Mouse (Mus musculus) CH12.LX (cell line): ENCODE measurements around the gene Syt2. TPM values are rescaled to one million over a fixed set of nuclear protein-coding genes. Genes with fewer than 3 reads are reported as not detected.

Source experiments
- DNase-seq: peaks from one replicate; pipeline ENCODE4 v3.0.0-alpha.2; 2013; ENCODE audit errors: extremely low read depth
- H3K27ac ChIP-seq: 2 replicates; pipeline ENCODE4 v1.5.1; 2012; ENCODE audit warnings: low read depth, mild to moderate bottlenecking, control low read depth, moderate library complexity; ENCODE audit not compliant: insufficient read depth
- H3K27me3 ChIP-seq: replicated peaks from 2 replicates; pipeline ENCODE3; 2012; ENCODE audit warnings: inconsistent platforms
- H3K36me3 ChIP-seq, 2 experiments: replicated peaks in 1 of 2; 2 replicates each; pipeline versions ENCODE3 to v1.6.1; 2012; ENCODE audit warnings: inconsistent platforms in 1 of 2, low read length in 1 of 2, mild to moderate bottlenecking in 1 of 2, mixed read lengths in 1 of 2, moderate library complexity in 1 of 2; ENCODE audit not compliant: control insufficient read depth in 1 of 2, insufficient read depth in 1 of 2
- H3K4me1 ChIP-seq, 2 experiments: 2 replicates each; pipeline ENCODE4 v1.6.1; 2012; ENCODE audit warnings: inconsistent platforms in 1 of 2, moderate library complexity in 1 of 2; ENCODE audit not compliant: insufficient read depth in 2 of 2, control insufficient read depth in 1 of 2
- H3K4me2 ChIP-seq: 2 replicates; pipeline ENCODE4 v1.6.1; 2012; ENCODE audit warnings: low read depth, mild to moderate bottlenecking, control low read depth; ENCODE audit not compliant: poor library complexity, insufficient read depth, severe bottlenecking
- H3K4me3 ChIP-seq, 3 experiments: fragments of 150-350 bp in 1 of 3; sonication (generic) in 1 of 3; replicated peaks in 1 of 3; 2 replicates each; pipeline versions ENCODE3 to v1.5.1; 2011 to 2012; ENCODE audit warnings: low read depth in 2 of 3, low read length in 2 of 3, mild to moderate bottlenecking in 2 of 3, moderate library complexity in 2 of 3, control low read depth in 1 of 3, improper control_type of control experiment in 1 of 3, inconsistent platforms in 1 of 3, mixed read lengths in 1 of 3; ENCODE audit not compliant: poor library complexity in 1 of 3
- H3K79me2 ChIP-seq: replicated peaks from 2 replicates; pipeline ENCODE4 v1.6.1; 2012; ENCODE audit warnings: mild to moderate bottlenecking, moderate library complexity; ENCODE audit not compliant: control insufficient read depth, poor library complexity, insufficient read depth, severe bottlenecking; ENCODE audit errors: extremely low read depth
- H3K9ac ChIP-seq: 2 replicates; pipeline ENCODE4 v1.6.1; 2012; ENCODE audit warnings: low read depth, mild to moderate bottlenecking, control low read depth, moderate library complexity; ENCODE audit not compliant: insufficient read depth
- H3K9me3 ChIP-seq: replicated peaks from 2 replicates; pipeline ENCODE3; 2012; ENCODE audit warnings: low read length, inconsistent platforms, mixed read lengths
- BHLHE40 ChIP-seq: IDR thresholded peaks from 2 replicates; pipeline ENCODE4 v1.6.1; 2011; ENCODE audit warnings: mild to moderate bottlenecking, low read depth, low read length, improper control_type of control experiment
- CHD1 ChIP-seq: IDR thresholded peaks from 2 replicates; pipeline ENCODE4 v1.6.1; 2012; ENCODE audit warnings: low read depth, low read length, improper control_type of control experiment, inconsistent platforms
- CTCF ChIP-seq, 2 experiments: IDR thresholded peaks in 1 of 2; conservative IDR thresholded peaks in 1 of 2; 2 replicates each; pipeline ENCODE4 v1.5.1; 2011 to 2012; ENCODE audit warnings: low read depth in 2 of 2, low read length in 2 of 2, improper control_type of control experiment in 1 of 2, inconsistent platforms in 1 of 2, mild to moderate bottlenecking in 1 of 2, moderate library complexity in 1 of 2
- E2F4 ChIP-seq: IDR thresholded peaks from 2 replicates; pipeline ENCODE4 v1.6.1; 2011; ENCODE audit warnings: low read depth, low read length, improper control_type of control experiment; ENCODE audit not compliant: insufficient replicate concordance
- ETS1 ChIP-seq: conservative IDR thresholded peaks from 2 replicates; pipeline ENCODE4 v1.6.1; 2012; ENCODE audit warnings: low read depth, mild to moderate bottlenecking, inconsistent platforms, low read length, improper control_type of control experiment, moderate library complexity
- HCFC1 ChIP-seq: IDR thresholded peaks from 2 replicates; pipeline ENCODE4 v1.6.1; 2012; ENCODE audit warnings: low read depth, mild to moderate bottlenecking, inconsistent platforms, low read length, improper control_type of control experiment
- JUN ChIP-seq: IDR thresholded peaks from 2 replicates; pipeline ENCODE4 v1.6.1; 2011; ENCODE audit warnings: low read depth, mild to moderate bottlenecking, low read length, improper control_type of control experiment, moderate library complexity; ENCODE audit not compliant: insufficient read depth
- JUND ChIP-seq: conservative IDR thresholded peaks from 2 replicates; pipeline ENCODE4 v1.6.1; 2011; ENCODE audit warnings: low read depth, low read length, improper control_type of control experiment
- KAT2A ChIP-seq: IDR thresholded peaks from 2 replicates; pipeline ENCODE4 v1.6.1; 2012; ENCODE audit warnings: low read length, improper control_type of control experiment, inconsistent platforms; ENCODE audit not compliant: insufficient replicate concordance
- MAX ChIP-seq: IDR thresholded peaks from 2 replicates; pipeline ENCODE4 v1.6.1; 2011; ENCODE audit warnings: low read length, improper control_type of control experiment
- MAZ ChIP-seq: IDR thresholded peaks from 2 replicates; pipeline ENCODE4 v1.6.1; 2012; ENCODE audit warnings: low read depth, mild to moderate bottlenecking, inconsistent platforms, low read length, improper control_type of control experiment, moderate library complexity
- MEF2A ChIP-seq: IDR thresholded peaks from 2 replicates; pipeline ENCODE4 v1.6.1; 2014; ENCODE audit warnings: low read depth, mild to moderate bottlenecking, inconsistent platforms, low read length, improper control_type of control experiment, borderline replicate concordance
- MXI1 ChIP-seq: IDR thresholded peaks from 2 replicates; pipeline ENCODE4 v1.6.1; 2011; ENCODE audit warnings: mild to moderate bottlenecking, low read depth, low read length, improper control_type of control experiment
- NELFE ChIP-seq: IDR thresholded peaks from 2 replicates; pipeline ENCODE4 v1.6.1; 2011; ENCODE audit warnings: low read depth, low read length, improper control_type of control experiment
- NRF1 ChIP-seq: IDR thresholded peaks from 2 replicates; pipeline ENCODE4 v1.6.1; 2014; ENCODE audit warnings: low read depth, mild to moderate bottlenecking, inconsistent platforms, low read length, improper control_type of control experiment, moderate library complexity
- POLR2AphosphoS2 ChIP-seq: IDR thresholded peaks from 2 replicates; pipeline ENCODE4 v1.6.1; 2011; ENCODE audit warnings: low read depth, low read length, improper control_type of control experiment
- RAD21 ChIP-seq: IDR thresholded peaks from 2 replicates; pipeline ENCODE4 v1.6.1; 2011; ENCODE audit warnings: low read depth, mild to moderate bottlenecking, low read length, improper control_type of control experiment, moderate library complexity
- RCOR1 ChIP-seq: conservative IDR thresholded peaks from 2 replicates; pipeline ENCODE4 v1.6.1; 2012; ENCODE audit warnings: low read depth, mild to moderate bottlenecking, inconsistent platforms, low read length, improper control_type of control experiment
- SIN3A ChIP-seq: IDR thresholded peaks from 2 replicates; pipeline ENCODE4 v1.6.1; 2012; ENCODE audit warnings: low read length, improper control_type of control experiment, inconsistent platforms
- SMC3 ChIP-seq: IDR thresholded peaks from 2 replicates; pipeline ENCODE4 v1.6.1; 2011; ENCODE audit warnings: low read depth, low read length, improper control_type of control experiment
- TBP ChIP-seq: conservative IDR thresholded peaks from 2 replicates; pipeline ENCODE4 v1.6.1; 2011; ENCODE audit warnings: low read depth, low read length, improper control_type of control experiment
- UBTF ChIP-seq: IDR thresholded peaks from 2 replicates; pipeline ENCODE4 v1.6.1; 2012; ENCODE audit warnings: low read depth, mild to moderate bottlenecking, inconsistent platforms, low read length, improper control_type of control experiment, moderate library complexity
- USF2 ChIP-seq: conservative IDR thresholded peaks from 2 replicates; pipeline ENCODE4 v1.6.1; 2011; ENCODE audit warnings: low read depth, low read length, improper control_type of control experiment
- ZC3H11A ChIP-seq: IDR thresholded peaks from 2 replicates; pipeline ENCODE4 v1.6.1; 2012; ENCODE audit warnings: low read depth, mild to moderate bottlenecking, inconsistent platforms, low read length, improper control_type of control experiment
- ZNF384 ChIP-seq: IDR thresholded peaks from 2 replicates; pipeline ENCODE4 v1.6.1; 2012; ENCODE audit warnings: low read depth, low read length, improper control_type of control experiment, inconsistent platforms
- dilution Hi-C: fragments of 300-500 bp; cut with MboI; formaldehyde crosslinking; loops from 2 replicates; pipeline ENCODE4 v1.14.3; 2020; ENCODE audit warnings: low sequenced_read_pairs; ENCODE audit not compliant: extremely low pct_unique_long_range_greater_than_20kb, extremely low pct_ligation_motif_present
- in situ Hi-C: fragments of 300-500 bp; cut with MboI; formaldehyde crosslinking; loops from 3 replicates; pipeline ENCODE4 v1.14.3; 2019; ENCODE audit warnings: low sequenced_read_pairs, low pct_ligation_motif_present, low pct_unique_long_range_greater_than_20kb, mixed read lengths
- polyA plus RNA-seq: library from polyadenylated mRNA; unstranded; fragments of >175 nt; gene quantifications from 2 replicates; pipeline ENCODE4 v1.2.1, GENCODE M21; 2012; ENCODE audit warnings: low read depth; ENCODE audit not compliant: insufficient read length
- total RNA-seq, 2 experiments: library from RNA; depleted of rRNA; stranded (reverse); fragments of 300-350 nt in 1 of 2; fragments of >200 nt in 1 of 2; gene quantifications; 2 replicates each; pipeline ENCODE4 v1.2.3; 2012 to 2014

The Syt2 gene
- total and polyA plus RNA-seq, 3 experiments = not detected

DNA sequence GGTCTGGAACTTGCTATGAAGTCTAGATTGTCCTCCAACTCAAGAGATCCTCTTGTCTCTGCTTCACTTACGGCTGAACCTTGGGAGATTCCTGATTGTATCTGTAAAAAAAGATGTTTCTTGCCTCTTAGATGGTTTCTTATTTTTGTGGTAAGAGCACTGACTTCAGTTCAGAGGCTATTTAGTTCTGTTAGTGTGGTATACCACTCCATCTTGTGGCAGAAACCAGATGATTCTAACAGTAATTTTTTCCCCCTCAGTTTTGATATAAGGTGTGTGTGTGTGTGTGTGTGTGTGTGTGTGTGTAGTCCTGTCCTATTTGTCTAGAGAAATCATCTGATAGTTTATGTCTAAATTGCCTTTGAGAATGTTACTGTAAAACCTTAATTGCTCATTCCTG, 39.2 kb upstream of the Syt2 start:
- H3K4me3 ChIP-seq = no peak overlapping the region
- dilution Hi-C loops = no loop called here
- DNase-seq = no peak
- TF ChIP-seq RAD21 (peak; percentile 50), CTCF (conservative IDR thresholded peaks at IDR 0.05 in 1 of 2, IDR thresholded peaks at IDR 0.05 in 1 of 2; ENCODE audit: low read depth in 2 of 2, low read length in 2 of 2) (peak in 1 of 2 experiments; percentile 51; a peak in 2 of 4 replicates), CHD1 (no peak), POLR2AphosphoS2 (no peak), HCFC1 (no peak), USF2 (no peak), E2F4 (no peak), RCOR1 (no peak), SMC3 (peak; percentile 17; the same call in 1 of the 2 replicates), JUND (no peak)
- TF ChIP-seq, all 38 proteins: peak for 3
- Histone ChIP-seq H3K9ac (no peak overlapping the region), H3K27me3 (no peaks in the 10 kb centered on the region), H3K27ac (no peak overlapping the region), H3K9me3 (no peaks in the 10 kb centered on the region), H3K4me2 (no peak overlapping the region), H3K79me2 (no peaks in the 10 kb centered on the region), H3K36me3 (peaks cover 30 to 44% of the 10 kb centered on the region in 2 experiments), H3K4me1 (no peaks in the 10 kb centered on the region)
- in situ Hi-C loops = no loop called here

DNA sequence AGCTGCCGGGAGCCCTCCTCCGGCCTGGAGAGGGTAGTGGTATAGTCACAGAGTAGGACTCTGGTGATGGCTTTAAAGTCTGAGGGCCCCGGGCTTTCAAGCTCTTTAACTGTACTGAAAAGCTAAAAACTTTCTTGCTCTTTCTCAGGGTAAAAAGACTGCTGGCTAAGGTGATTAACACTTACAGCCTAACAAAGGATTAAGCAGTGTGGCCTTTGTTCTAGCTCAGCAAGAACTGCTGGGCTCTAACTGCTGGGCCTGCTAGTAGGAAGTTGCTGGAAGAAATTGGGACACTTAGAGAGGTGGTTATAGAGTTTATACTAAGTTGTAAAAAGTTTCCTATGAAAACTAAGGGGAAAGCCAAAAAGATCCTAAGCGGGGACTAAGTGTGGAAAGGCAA, 37.3 kb upstream of the Syt2 start:
- no peak overlapping the region for H3K9ac ChIP-seq
- H3K4me1 ChIP-seq = no peaks in the 10 kb centered on the region
- no peak overlapping the region for H3K4me2 ChIP-seq
- no peak overlapping the region for H3K27ac ChIP-seq
- no peaks in the 10 kb centered on the region for H3K27me3 ChIP-seq
- H3K9me3 ChIP-seq = no peaks in the 10 kb centered on the region
- dilution Hi-C loops (no loop called here), in situ Hi-C loops (no loop called here)
- H3K4me3 ChIP-seq = no peak overlapping the region
- H3K36me3 ChIP-seq = peaks cover 37 to 53% of the 10 kb centered on the region in 2 experiments
- TF ChIP-seq CTCF (conservative IDR thresholded peaks at IDR 0.05 in 1 of 2, IDR thresholded peaks at IDR 0.05 in 1 of 2; ENCODE audit: low read depth in 2 of 2, low read length in 2 of 2) = no peak
- no peak for TF ChIP-seq TBP
- no peak for TF ChIP-seq BHLHE40
- TF ChIP-seq MAX = no peak
- no peak for TF ChIP-seq RCOR1
- TF ChIP-seq MEF2A = no peak
- no peak for TF ChIP-seq KAT2A
- no peak for TF ChIP-seq ZC3H11A
- no peak for TF ChIP-seq RAD21
- no peak for TF ChIP-seq ZNF384
- TF ChIP-seq SIN3A = no peak
- TF ChIP-seq ETS1 = no peak
- no peak for TF ChIP-seq NRF1
- TF ChIP-seq MXI1 = no peak
- no peak for TF ChIP-seq MAZ
- TF ChIP-seq UBTF = no peak
- no peak for TF ChIP-seq JUN
- TF ChIP-seq NELFE = no peak
- TF ChIP-seq CHD1 = no peak
- no peak for DNase-seq
- H3K79me2 ChIP-seq = no peaks in the 10 kb centered on the region
